Mouse (Mus musculus) retina, embryonic 14.5 days (tissue): Measurements from ENCODE around the gene Kctd7.

Experiments used
- DNase-seq: peaks from one replicate; pipeline ENCODE4 v3.0.0-alpha.2; 2015; ENCODE audit warnings: low spot score

Gene Kctd7

GRCm38 (mm10) chr5:130143977-130144333, 706 bp upstream of the Kctd7 start:
- DNase-seq = peak; percentile 78

DNA sequence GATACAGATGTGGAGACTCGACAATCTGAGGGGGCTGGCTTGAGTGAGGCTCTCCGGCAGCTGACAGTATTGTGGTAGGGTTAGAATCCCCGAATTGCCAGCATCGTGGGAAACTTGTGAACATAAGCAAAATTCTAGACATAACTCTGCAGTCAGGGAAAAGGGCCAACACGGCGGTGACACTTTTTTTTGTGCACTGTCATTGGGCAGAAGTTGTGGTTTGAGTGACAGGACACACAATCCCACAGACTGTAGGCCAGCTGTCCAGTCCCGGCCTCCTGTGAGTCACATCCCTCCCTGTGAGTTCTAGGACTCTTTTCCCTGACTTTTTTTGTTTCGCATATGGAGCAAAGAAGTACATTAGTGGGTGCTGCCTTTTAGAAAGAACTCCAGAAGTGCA, 1.3 kb downstream of the Kctd7 start:
- no peak for DNase-seq

- no peak for DNase-seq
Measured at GRCm38 (mm10) chr5:130149726-130150310, 5.2 kb downstream of the Kctd7 start.

DNA sequence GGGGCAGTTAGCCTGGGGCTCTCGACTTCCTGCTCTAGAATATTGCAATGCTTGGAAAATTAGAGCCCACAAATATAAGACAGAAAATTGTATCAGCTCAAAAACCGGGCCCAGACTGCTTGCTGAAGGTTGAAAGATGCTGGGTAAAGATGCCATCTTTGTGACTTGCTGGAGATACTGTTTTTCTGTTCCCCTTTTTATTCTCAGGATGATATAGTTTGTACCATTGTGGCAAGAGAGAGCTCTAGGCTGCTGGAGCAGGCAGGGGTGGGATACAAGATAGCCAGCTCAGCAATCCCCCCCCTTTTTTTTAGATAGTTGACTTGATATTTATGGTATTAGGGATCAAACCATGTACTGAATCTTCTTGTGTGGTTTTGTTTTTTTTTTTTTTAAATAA, 9.6 kb downstream of the Kctd7 start:
- DNase-seq = no peak

- DNase-seq = no peak
Measured at GRCm38 (mm10) chr5:130158545-130158944, 13.9 kb downstream of the Kctd7 start.

DNA sequence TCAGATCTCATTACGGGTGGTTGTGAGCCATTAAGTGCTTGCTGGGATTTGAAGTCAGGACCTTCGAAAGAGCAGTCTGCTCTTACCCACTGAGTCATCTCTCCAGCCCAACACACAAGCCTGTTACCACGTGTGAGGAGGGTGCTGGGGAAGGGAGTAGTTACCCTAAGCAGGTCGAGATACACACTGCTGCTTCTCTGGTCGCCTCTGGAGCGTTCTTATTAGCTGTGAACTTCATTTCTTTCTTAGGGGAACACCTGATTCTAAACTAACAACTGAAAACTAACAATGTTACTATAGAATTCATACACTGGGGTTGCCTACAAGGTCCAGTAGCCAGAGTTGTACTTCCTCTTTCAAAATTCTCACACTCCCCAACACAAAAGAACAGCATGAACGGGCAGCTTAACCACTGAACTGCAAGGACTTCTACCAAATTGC, 15.1 kb downstream of the Kctd7 start:
- no peak for DNase-seq

- peak; percentile 84 for DNase-seq
Measured at GRCm38 (mm10) chr5:130163670-130164069, 19.0 kb downstream of the Kctd7 start.

DNA sequence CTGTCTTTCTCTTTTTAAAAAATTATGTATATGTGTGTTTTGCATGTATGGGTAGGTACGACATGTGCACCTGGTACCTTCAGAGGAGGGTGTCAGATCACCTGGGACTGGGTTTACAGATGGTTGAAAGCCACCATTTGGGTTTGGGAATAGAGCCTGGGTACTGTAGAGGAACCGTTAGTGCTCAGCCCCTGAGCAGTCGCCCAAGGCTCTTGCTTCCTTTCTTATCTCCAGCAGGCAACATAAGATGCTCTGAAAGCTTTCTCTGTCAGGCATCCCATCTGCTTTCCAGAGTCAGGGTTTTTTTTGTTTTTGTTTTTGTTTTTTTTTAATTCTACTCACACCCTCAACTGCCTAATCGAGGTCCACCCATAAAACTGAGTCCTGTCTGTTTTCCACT, 20.6 kb downstream of the Kctd7 start:
- no peak for DNase-seq

DNA sequence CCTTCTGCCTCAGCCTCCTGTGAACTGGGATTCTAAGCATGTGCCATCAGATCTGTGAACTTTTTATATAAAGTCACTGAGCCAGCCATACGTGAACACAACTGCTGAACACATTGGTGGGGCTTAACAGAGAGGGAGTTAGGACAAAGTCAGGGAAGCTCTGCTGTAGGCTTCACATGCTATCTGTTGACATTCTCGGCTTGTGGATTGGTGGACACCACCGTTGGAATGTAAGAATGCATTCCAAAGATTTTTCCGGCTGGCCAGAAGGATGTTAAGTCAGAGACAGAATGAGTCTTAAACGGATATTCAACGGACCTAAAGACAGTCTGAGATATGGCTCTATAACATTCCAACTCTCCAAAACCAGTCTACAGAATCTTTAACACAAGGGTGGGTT, 24.4 kb downstream of the Kctd7 start:
- DNase-seq = no peak

DNA sequence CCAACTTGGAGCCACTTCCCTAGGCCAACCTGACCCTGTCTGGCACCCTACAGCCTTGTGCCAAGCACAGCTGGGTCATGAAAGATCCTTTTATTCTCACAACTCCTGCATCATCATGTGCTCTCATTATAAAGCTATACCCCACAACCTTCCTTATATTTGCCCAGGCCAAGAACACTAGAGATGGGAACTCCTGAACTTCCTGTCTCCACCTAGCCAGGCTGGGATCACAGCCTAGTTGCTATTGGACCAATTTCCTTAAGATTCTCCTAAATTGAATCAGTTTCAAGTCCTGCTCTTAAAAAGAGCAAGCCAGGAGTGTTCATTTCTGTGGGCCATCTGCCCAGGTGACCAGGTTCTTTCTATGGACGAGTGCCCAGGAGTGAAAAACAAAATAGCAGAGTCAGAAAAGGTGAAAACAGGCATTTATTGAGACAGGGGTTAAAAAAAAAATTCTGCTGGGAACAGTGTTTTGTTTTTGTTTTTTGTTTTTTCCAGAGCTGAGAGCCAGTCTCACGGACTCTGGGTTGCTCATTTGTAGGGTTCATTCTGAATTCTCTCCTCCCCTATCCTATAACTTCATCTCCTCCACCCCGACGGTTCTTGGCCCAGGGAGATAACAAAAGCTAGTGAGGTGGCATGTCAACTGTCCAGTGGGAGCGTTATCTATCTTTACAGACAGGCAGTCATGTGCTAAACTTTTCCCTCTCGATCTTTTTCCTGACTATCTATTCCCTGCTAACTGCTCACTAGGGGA, 26.2 kb downstream of the Kctd7 start:
- no peak for DNase-seq

DNA sequence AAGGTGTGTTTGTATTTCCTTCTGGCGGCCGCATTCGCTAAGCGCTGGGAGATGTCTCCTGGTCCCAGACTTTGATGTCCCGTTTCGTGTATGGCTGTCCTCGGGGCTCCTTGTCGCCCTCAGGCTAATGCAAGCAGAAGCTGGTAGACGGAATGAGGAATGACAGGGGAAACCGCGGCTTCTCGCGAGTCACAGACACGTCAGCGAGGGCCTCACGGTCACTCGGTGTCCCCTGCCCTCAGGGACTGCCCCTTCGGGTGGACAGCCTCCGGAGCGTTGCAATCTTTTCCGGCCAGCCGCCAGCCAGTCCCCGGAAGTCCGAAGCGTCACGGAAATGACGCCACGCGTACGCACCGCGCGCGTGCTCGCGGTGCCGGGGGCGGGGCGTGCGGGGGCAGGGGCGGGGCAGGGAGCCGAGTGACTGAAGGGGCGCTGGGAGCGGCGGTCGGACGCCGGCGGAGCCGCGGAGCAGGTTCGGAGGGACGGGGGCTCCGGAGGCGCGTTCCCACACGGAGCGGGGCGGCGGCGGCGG, 26.8 kb downstream of the Kctd7 start, which contains the start of gene Rabgef1:
Gene Rabgef1, plus strand, starts transcription at position 376 of the 532 bp plus-strand sequence.
- DNase-seq = peak; percentile 89

DNA sequence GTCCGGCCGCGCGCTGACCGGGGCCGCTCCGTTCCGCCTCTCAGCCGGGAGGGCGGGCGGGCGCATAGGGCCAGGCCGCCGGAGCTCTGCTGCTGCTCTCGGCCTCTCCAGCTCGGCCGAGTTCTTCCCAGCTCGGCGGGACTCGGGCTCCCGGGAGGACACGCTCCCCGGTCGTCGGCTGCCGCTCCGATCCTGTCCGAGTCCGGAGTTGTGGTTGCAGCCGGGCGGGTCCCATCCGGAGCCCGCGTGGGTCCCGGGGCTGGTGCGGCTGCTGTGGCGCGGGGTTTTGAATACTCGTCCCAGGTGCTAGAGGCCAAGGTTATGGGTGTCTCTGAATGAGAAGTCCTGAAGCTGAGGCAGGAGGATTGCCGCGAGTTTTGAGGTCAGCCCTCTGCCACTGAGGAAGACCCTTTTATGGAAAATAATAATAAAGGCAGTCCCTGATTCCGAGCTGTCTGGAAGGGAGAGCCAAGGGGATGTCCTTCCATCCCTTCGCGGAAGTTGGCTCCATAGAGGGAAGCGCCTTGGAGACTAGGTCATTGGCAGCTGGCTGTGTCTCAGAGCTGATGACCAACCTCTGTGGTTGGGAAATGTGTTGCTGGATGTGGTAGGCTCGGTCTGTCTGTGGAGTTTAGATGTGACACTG, 27.4 kb downstream of the Kctd7 start:
- peak; percentile 31 for DNase-seq

DNA sequence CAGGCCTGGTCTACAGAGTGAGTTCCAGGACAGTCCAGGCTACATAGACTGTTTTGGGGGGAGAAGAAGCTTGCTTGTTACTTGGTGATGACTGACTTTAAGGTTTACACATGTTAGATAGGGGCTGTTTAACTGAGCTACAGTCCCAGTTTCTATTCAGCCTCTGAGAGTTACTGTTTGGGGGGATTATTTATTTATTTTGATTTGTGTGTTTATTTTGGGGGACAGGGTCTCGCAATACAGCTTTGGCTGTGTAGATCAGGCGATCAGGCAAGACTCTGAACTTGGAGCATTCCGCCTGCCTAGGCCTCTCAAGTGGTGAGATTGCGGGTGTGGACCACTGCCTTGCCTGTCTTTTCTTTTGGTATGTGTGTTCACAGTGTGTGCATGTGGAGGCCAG, 28.4 kb downstream of the Kctd7 start:
- no peak for DNase-seq

GRCm38 (mm10) chr5:130177871-130178270, 33.2 kb downstream of the Kctd7 start:
- DNase-seq = peak; percentile 20

DNA sequence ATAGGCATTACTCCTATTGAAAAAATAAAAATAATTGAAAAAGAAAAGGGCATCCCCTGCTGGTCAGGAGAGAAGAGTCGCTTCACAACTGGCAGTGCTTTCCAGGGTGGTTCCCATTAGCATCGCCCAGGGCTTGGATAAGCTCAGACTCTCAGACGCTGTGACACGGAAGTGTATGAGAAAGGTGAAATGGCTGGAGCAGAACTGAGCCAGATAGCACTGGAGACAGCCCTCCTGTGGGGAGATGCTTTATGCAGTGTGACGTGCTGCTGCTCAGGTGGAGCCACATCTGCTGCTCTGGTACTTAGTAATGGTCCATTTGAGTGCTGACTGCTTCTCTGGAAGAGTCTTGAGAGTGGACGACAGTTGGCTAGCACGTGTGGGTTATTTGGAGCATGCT, 35.7 kb downstream of the Kctd7 start:
- DNase-seq = peak; percentile 35

GRCm38 (mm10) chr5:130181740-130182540, 37.3 kb downstream of the Kctd7 start:
- DNase-seq = no peak

DNA sequence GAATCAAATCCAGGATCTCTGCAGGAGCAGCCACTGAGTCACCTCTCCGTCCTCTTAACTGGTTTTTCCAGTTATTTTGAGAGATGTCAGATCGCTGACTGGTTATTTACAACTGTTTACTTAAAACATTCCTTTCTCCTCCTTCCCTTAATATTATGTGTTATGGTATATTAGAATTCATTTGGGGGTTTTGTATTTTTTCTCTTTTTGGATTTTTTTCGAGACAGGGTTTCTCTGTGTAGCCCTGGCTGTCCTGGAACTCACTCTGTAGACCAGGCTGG, 37.8 kb downstream of the Kctd7 start:
- DNase-seq = no peak

GRCm38 (mm10) chr5:130184193-130184856, 39.7 kb downstream of the Kctd7 start:
- no peak for DNase-seq

DNA sequence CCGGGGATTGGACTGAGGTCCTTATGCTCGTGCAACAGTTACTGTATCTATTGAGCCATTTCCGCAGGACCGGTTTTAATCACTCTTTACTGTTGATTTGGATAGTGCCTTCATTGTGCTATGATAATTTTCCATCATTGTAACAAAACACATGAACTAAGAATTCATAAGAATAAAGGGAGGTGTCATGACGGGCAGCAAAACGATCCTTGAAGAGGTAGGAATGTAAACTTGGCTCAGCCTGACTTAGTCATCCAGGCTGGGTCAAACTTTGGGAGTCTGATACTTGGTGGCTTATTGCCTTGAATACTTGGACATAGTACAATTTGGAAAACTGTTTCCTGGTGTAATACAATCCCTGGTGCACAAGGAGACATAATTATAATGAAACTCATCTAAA, 40.7 kb downstream of the Kctd7 start:
- no peak for DNase-seq

DNA sequence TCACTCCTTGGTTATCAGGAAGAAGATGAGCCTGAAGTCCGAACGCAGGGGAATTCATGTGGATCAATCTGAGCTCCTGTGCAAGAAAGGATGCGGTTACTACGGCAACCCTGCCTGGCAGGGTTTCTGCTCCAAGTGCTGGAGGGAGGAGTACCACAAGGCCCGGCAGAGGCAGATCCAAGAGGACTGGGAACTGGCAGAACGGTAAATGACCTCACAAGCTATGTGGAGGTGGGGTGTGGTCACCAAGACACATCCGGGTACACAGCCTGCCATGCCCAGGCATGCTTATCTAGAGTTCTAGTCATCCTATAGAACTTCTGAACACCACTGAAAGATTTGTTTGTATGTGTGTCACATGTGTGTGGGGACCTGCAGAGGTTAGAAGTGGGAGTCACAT, 42.7 kb downstream of the Kctd7 start:
- peak; percentile 38 for DNase-seq

DNA sequence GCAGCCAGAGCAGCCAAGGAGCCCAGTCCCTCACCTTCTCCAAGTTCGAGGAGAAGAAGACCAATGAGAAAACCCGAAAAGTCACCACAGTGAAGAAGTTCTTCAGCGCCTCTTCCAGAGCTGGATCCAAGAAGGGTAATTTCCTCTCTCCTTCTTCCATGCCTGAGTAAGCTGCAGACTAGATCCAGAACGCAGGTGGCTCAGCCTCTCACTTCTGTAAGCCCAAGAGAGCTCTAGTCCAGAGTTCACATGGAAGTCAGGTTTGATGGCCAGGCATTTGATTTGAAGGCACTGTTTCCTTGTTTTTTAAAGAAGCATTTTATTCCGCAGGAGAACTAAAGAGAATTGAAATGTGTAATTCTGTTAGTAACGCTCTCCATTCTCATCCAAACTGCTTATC, 46.2 kb downstream of the Kctd7 start:
- no peak for DNase-seq

DNA sequence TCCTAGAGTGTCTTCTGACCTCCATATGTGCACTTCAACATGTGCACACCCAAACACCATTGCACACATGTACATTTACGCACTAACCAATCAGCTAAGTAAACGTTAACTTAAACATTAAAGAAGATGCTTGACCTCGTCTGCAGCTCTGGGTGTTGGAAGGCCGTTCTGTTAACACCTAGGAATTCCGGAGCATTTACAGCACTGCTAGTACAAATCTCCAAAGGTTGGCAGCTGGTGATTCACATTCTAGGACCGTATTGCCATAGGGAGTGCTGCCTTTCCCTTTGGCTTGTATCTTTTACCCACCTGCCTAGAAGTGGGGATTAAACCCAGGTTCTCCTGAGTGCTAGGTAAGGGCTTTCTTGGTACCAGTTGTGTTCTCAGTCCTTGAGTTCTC, 47.2 kb downstream of the Kctd7 start:
- no peak for DNase-seq
